Mouse (Mus musculus) urinary bladder, postnatal 4 days (tissue): ENCODE measurements around the gene Sap30bp.

ENCODE experiments used
- DNase-seq, 2 experiments: peaks; one replicate each; pipeline ENCODE4 v3.0.0; 2021 to 2022; ENCODE audit warnings: low spot score in 2 of 2

The Sap30bp gene

GRCm38 (mm10) chr11:116000607-116001006 is 67.5 kb downstream of the Sap30bp start:
- no peak for DNase-seq

GRCm38 (mm10) chr11:116001725-116002124 is 68.6 kb downstream of the Sap30bp start:
- DNase-seq = no peak

GRCm38 (mm10) chr11:116002894-116003293 is 69.8 kb downstream of the Sap30bp start:
- DNase-seq = no peak

- no peak for DNase-seq
Observed at GRCm38 (mm10) chr11:116004186-116004823, 71.2 kb downstream of the Sap30bp start.

DNA sequence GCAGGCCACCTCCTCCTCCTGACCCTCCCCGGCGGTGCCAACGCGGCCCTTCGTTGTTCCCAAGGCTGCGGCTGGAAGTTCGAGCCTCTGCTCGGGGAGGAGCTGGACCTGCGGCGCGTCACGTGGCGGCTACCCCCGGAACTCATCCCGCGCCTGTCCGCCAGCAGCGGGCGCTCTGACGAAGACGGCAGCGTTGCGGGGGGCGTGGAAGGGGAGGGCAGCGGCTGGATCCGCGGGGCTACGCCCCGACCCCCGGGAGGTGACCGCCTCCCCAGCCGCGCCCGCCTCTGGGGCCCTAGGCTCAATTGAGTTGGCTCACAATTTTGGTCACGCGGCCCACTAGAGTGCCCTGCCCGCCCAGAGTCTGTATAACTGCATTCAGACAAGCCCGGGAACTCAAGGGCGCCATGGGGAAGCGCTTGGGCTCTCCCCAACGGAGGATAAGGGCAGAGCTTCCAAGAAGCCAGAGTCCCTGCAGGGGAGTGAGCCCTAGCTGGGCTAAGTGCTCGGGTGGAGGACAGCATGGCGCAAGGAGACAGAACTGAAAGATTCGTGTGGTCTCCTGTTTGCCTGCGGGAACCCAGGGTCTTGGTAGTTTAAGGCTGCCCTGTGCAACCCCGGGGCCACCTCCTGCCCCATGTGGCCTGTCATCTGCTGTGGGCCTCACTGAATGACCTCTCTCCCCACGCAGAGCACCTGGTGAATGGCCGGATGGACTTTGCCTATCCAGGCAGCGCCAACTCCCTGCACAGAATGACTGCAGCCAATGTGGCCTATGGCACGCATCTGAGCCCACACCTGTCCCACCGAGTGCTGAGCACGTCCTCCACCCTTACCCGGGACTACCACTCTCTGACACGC is 72.0 kb downstream of the Sap30bp start:
- DNase-seq = peak; percentile 82 to 86

DNA sequence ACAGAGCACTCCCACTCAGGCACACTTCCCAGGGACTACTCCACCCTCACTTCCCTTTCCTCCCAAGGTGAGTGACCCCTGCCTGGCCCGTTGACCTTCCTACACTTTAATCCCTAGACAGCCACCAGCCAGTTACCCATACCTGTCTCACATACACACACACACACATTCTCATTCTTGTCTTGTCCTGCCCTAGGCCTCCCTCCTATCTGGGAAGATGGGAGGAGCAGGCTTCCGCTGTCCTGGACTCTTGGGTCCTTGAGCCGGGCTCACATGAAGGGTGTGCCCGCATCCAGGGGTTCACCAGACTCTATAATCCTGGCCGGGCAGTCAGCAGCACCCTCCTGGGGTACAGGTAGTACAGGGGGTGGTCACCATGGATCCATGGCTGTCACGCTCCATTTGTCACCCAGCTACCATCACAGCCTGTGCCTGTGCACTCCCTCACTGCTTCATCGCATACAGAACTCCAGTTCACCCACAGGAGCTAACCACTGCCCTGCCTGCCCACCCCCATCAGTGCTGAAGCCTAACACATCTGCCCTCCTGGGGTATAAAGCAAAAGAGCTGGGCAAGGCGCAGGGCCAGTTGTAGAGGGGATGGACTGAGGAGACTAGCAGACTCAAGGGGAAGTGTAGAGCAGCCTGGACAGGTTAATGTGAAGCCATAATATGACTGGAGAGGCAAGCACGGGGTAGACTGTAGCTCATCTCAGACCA is 72.8 kb downstream of the Sap30bp start:
- DNase-seq = no peak

DNA sequence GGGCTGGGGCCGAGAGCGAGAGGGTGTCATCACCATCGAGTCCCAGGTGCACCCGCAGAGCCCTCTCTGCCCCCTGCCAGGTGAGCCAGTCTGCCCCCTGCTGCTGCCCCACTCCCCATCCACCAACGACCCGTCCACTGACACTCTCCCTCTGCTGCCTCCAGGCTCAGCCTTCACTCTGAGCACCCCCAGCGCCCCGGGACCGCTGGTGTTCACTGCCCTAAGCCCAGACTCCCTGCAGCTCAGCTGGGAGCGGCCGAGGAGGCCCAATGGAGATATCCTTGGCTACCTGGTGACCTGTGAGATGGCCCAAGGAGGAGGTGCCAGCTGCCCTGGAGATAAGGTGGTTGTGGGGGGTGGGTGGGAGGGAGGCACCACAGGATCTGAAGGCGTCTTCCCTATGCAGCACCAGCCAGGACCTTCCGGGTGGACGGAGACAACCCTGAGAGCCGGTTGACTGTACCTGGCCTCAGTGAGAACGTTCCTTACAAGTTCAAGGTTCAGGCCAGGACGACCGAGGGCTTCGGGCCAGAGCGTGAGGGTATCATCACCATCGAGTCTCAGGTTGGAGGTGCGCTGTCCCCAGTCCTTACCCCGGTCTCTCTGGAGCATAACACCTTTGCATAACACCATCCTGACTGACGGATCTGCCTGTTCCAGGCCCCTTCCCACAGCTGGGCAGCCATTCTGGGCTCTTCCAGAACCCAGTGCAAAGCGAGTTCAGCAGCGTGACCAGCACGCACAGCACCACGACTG is 74.2 kb downstream of the Sap30bp start:
- no peak for DNase-seq

DNA sequence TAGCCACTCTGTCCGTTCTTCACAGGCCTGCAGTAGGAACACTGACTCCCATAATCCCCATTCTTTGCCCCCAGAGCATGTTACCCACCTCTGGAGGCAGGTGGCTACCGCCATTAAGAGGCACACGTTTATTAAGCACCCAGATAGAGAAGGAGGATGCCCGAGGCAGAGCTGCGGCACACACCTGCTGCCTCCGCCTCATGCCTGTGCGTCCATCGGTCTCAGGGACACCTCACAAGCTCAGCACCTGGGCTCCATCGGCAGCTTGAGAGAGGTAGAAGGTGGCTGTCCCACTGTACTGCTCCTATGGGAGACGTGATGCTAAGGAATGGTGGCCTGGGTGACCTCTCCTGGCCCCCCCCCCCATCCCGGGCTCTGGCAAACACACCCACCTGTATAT is 75.3 kb downstream of the Sap30bp start:
- DNase-seq = no peak

DNA sequence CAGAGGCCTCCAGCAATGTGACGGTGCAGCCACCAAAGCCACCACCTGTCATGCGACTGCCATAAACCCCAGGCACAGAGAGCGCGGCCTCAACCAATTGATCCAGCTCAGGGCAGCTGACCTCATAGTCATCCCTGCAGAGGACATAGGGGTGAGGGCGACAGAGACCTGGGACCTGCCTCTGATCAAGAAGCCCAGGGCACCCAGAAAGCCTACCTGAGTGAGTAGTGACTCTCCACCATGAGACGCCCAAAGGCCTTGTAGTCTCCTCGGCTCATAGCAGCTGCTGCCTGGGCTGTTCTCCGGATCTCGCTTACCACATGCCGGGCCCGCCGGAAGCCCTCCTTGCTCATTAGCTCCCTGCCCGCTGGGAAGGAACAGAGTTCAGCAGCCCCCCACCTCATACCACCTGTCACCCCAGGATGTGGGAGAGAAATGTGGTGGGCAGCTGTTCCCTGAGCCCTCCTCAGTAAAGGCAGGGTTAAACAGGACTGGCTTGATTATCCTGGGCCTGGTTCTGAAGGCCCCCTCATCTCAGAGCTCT is 75.8 kb downstream of the Sap30bp start:
- DNase-seq = no peak

DNA sequence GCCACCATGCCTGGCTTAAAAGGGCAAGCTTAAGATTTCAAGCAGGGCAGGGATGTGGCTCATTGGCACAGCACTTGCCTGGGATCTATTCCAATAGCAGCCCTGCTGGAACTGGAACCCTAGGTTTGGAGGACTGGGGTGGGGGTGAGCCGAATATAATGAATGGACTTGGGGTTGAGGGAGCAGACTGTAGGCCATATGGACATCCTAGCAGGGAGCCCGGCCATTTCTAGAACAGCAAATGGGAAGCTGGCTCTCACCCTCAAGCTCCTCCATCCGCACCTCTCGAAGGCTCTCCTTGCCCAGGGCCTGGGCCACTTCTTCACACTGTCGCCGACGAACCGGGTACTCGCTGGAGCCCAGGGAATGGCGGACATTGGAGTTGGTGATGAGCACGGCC is 76.6 kb downstream of the Sap30bp start:
- DNase-seq = no peak

DNA sequence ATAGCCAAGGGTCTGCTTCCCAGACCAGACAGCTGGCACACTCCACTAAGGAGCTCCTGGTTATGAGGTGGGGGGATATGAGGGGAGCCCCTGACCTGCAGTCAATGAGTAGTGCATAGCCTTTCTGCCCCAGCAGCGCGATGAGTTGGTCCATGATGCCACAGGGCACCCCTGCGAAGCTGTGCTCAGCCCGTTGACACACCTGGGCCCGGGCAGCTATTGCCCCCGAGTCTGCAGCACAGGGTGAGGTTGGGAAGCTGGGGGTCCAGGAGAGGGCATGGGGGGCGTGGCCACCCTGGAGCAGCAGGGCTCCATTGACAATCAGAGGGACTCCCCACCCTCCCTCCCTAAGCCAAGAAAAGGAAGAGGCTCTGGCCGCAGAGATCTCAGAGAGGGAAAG is 77.1 kb downstream of the Sap30bp start:
- DNase-seq = no peak

- DNase-seq = no peak
Observed at GRCm38 (mm10) chr11:116010948-116011347, 77.9 kb downstream of the Sap30bp start.

GRCm38 (mm10) chr11:116011529-116012261 is 78.6 kb downstream of the Sap30bp start:
- no peak for DNase-seq

DNA sequence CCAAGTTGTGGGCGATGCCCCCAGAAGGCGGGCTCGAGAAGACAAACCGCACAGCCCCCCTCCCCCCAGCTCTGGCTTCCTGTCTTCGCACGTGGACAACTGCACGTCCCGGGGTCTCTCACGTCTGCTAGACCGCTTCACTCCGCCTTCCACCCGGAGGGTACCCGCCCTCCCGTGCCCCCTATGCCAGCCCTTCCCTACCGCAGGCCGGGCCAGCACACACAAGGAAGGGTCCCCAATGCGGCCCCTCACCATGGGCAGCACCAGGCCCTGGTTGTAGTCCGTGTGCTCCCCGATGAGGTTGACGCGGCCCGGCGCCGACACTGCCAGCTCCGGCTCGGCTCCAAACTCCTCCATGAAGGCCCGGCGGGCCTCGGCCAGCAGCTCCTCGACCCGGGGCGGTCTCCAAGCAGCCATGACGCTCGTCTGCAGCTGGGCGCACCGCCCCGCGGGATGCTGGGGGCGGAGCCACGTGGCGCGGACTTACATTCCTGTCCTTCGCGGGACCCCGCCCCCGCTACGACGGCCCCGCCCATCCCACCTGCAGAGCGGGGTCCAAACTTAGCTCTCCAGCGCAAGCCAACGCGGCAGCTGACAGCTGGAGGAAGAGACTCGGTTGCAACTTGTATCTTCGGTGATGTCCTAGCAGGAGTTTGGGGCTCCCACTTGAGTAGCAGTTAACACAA is 79.3 kb downstream of the Sap30bp start, which contains the start of gene Galk1:
Galk1 (minus strand) TSS at position 458 of the 686 bp plus-strand sequence.
- DNase-seq = peak; percentile 90

GRCm38 (mm10) chr11:116014821-116015220 is 81.7 kb downstream of the Sap30bp start:
- no peak for DNase-seq
